Mouse (Mus musculus) mature B cell (primary cell): ENCODE measurements around the gene Gpr19.

ENCODE experiments used
- in situ Hi-C: fragments of 300-500 bp; cut with MboI; formaldehyde crosslinking; loops from 2 replicates; pipeline ENCODE4 v1.14.3; 2019

Gene Gpr19

GRCm38 (mm10) chr6:134923670-134924069 is 25.3 kb upstream of the Gpr19 start:
- in situ Hi-C loops = no loop called here

GRCm38 (mm10) chr6:134922511-134923195 is 24.3 kb upstream of the Gpr19 start:
- in situ Hi-C loops = no loop called here

- in situ Hi-C loops = no loop called here
Observed at GRCm38 (mm10) chr6:134921695-134922510, 23.5 kb upstream of the Gpr19 start.

GRCm38 (mm10) chr6:134921014-134921694 is 22.8 kb upstream of the Gpr19 start:
- in situ Hi-C loops = no loop called here

DNA sequence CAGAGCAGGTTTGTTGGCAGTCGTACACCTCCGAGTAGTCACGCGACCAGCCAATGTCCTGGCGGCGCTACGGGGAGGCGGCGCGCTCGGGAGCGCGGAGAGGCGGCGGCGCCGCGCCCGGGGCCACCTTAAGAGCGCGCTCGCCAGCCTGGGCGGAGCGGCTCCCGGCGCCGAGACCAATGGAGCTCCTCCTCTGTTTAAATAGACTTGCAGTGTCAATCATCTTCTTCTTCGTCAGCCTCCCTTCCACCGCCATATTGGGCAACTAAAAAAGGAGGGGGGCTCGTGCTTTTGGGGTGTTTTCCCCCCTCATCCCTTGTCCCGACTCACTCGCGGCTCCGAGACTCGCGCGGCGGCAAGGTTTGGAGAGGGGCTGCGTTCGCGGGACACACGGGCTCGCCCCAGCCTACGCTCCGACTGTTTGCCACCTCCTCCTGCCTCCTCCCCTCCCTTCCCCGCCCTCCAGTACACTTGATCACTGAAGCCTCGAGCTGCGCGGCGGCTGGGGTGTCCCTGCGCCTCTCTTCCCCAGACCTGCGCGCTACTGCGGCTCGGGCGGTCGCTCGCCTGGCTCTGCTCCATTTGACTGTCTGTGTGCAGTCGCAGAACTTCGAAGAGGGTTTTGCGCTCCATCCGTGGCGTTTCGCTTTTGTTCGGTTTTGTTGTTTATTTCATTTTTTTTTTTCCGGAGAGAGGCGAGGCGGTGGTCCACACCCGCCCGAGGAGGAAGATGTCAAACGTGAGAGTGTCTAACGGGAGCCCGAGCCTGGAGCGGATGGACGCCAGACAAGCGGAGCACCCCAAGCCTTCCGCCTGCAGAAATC is 22.0 kb upstream of the Gpr19 start, which contains the start of gene Cdkn1b:
Cdkn1b (plus strand) TSS at position 212 of the 824 bp plus-strand sequence.
- in situ Hi-C loops = no loop called here

DNA sequence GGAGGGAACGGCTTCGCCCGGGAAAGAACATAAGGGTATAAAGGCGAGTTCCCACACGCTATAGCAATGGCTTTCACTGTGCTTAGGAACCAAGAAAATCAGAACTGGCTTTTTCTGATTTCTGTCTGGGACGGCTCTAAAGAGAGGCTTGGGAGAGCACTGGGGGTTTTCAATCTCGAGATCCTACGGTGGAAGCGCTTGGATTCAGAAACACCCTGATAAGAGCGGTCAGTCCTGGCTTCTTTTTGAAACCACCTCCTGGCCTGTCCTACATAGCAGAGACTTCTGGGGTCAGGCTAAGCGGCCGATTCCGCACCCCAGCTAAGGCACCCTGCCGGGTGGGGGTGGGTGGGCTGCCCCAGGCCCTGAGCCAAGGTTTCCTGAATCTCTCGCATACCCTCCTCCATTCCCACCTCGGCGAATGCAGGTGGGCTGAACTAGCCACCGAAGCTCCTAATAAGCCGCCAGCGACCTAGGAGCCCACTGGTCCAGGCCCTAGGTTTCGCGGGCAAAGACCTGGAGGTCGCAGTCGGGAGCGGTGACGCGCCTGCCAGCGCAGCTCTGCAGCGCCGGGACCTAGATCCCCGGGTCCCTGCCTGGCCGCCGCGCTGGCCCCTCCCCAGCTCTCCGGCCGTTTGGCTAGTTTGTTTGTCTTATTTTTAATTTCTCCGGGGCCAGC is 21.3 kb upstream of the Gpr19 start:
- in situ Hi-C loops = no loop called here

DNA sequence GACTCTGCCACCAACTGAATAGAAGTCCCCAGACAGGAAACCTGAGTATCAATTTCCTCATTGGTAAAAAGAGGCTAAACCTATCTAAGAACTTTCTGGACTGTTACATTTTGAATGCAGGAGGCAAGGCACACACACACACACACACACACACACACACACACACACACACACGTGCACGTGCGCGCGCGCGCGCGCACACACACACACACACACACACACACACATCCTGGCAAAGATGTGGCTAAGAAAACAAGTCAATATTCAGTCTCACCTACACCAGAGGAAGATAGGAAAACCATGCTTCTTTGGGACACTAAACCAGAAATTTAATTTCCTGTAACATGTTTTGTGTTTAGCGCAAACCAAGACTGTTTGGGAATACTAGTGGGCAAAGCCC is 20.4 kb upstream of the Gpr19 start:
- in situ Hi-C loops = no loop called here

DNA sequence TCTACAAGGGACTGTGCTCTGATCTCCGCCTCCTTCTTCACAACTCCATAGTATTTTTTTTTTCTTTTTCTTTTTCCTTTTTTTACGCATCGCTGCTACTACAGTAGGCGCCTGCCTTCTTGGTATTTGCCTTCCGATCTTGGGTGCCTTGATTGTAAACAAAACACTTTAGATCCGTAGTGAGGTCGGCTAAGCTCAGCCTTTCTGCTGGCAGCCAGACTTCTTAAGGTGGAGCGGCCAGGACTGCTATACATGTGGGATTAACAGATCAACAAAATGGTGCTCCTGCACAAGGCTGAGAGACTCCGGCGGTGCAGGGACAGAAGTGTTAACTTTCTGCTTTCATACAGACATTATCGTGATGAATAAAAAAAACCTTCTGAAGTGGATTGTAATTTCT is 18.7 kb upstream of the Gpr19 start:
- in situ Hi-C loops = no loop called here

DNA sequence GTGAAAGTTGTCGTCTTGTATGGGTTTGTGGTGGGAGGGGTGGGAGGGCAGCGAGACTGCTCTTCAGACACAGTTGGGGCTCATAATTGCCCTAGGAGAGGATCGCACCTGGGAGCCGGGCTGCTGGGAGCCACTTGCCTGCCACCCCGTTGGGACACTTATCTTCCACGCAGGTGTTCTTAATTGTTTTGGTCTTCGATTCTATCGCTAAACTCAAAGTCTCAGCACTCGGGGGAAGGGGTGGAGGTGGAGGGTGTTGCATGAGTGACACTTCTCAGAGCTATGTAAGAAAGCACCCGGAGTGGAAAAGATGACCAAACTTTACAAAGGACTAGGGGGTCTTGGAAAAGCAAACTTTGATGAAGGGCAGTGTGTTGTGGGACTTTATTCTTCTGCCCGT is 18.3 kb upstream of the Gpr19 start:
- in situ Hi-C loops = no loop called here

GRCm38 (mm10) chr6:134914523-134914922 is 16.1 kb upstream of the Gpr19 start:
- in situ Hi-C loops = no loop called here

DNA sequence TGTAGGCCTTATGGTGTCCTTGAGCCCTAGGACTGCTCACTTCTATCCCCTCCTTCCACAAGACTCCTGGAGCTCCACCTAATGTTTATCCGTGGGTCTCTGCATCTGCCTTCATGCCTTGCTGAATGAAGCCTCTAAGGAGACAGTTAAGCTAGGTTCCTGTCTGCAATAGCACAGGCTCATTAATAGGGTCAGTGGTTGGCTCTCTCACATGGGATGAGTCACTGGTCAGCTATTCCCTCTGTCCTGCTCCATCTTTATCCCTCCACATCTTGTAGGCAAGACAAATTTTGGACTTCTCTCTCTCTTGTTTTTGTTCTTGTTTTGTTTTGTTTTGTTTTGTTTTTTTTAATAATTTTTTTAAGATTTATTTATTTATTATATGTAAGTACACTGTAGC is 7.4 kb upstream of the Gpr19 start:
- in situ Hi-C loops = no loop called here

- in situ Hi-C loops = no loop called here
Observed at GRCm38 (mm10) chr6:134903891-134904884, 5.8 kb upstream of the Gpr19 start.

- in situ Hi-C loops = no loop called here
Observed at GRCm38 (mm10) chr6:134903368-134903767, 5.0 kb upstream of the Gpr19 start.

DNA sequence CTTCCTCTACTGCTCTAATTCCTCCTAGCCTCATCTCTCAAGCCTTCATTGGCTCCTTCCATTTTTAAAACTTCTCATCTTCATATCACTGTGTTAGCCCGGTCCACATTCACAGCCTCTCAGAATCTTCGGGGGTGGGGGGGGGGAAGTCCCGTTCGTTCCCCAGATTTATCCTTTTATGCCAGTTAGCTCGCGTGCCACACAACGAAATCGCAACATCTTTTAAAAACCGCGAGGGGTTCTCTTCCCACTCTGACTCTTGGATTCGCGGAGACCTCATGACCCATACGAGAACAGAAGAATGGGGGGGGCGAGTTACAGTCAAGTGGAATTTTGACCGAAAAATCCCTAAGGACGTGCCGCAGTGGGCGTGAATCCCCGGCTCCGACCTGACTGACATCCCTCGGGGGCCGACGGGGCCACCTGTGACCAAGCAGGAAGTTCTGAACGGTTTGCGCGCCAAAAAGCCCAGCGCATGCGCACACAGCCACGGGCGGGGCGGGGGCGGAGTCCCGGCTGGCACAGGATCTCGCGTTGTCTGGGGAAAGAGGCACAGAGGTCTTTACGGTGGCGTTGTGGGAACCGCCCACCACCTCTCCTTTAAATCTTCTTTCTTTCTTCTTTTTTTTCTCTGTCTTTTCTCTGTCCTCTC is 809 bp downstream of the Gpr19 start:
- in situ Hi-C loops = no loop called here

GRCm38 (mm10) chr6:134896570-134897436 is 1.6 kb downstream of the Gpr19 start:
- in situ Hi-C loops = no loop called here

DNA sequence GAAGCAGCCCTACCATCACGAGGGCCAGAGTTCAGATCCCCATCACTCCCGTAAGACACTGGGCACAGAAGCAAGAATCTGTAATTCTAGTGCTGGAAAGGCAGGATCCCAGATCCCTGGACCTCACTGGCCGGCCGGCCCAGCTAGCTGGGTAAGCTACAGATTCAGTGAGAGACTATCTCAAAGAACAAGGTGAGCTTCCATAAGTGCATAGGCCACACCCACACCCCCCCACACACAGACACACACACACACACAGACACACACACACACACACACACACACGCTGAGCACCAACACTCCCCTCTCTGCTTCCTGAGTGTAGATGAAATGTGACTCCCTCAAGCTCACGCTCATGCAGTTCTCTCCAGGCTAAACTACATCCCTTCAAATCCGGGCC is 7.9 kb downstream of the Gpr19 start:
- in situ Hi-C loops = no loop called here

DNA sequence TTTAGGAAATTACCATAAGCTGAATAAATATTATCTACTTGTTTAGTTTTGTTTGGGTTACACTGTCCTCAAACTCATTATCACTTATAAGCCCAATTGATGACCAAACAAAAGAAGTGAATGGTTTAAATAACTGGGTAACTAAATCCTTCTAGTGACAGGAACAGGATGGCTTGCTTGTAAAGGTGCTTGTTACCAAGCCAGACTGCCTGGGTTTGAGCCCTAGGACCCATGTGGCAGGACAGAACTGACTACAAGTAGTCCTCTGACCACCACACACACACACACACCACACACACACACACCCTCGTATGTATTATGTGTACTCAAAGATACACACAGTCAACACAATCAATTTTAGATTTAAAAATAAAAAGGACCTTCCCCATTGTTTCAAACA is 8.6 kb downstream of the Gpr19 start:
- in situ Hi-C loops = no loop called here

- in situ Hi-C loops = no loop called here
Observed at GRCm38 (mm10) chr6:134888563-134889017, 9.8 kb downstream of the Gpr19 start.
